Mouse (Mus musculus): ENCODE data around the gene Coro2a. TPM values are rescaled to one million over a fixed set of nuclear protein-coding genes. Genes with fewer than 3 reads are reported as not detected.

Coro2a gene
- polyA plus RNA-seq, 1 experiment from 2014 or later = 14.4 TPM

GRCm38 (mm10) chr4:46526798-46527557 lies 75.0 kb downstream of the Coro2a start:
- Histone ChIP-seq H3K36me3 (no peaks in the 10 kb centered on the region), H3K4me3 (peak overlapping the region; percentile 20), H3K9me3 (no peaks in the 10 kb centered on the region), H3K27ac (replicated peaks) (no peak overlapping the region), H3K4me2 (peak overlapping the region; percentile 49), H3K9ac (no peak overlapping the region), H3K4me1 (replicated peaks) (peaks cover 8% of the 10 kb centered on the region), H3K27me3 (no peaks in the 10 kb centered on the region; the same call in 1 of the 2 replicates)
- 0 out of 2 replicates have a peak, but pooled peaks have one; percentile 40 for ATAC-seq (ENCODE audit: low read depth)
- 38% methylated on average over 17 of the region's 17 CpGs for WGBS

- no peak for ATAC-seq (ENCODE audit: low read depth)
- 89% methylated on average over 3 of the region's 3 CpGs for WGBS
- Histone ChIP-seq H3K36me3 (no peaks in the 10 kb centered on the region), H3K4me1 (replicated peaks) (peaks cover 8% of the 10 kb centered on the region), H3K4me3 (no peak overlapping the region), H3K9ac (no peak overlapping the region), H3K9me3 (no peaks in the 10 kb centered on the region), H3K27ac (replicated peaks) (no peak overlapping the region), H3K4me2 (no peak overlapping the region), H3K27me3 (no peaks in the 10 kb centered on the region; the same call in 1 of the 2 replicates)
Measured at GRCm38 (mm10) chr4:46526226-46526625, 75.8 kb downstream of the Coro2a start.

- WGBS = 90% methylated on average over 4 of the region's 4 CpGs
- no peak overlapping the region for H3K27ac ChIP-seq (replicated peaks)
Measured at GRCm38 (mm10) chr4:46523324-46523723, 78.7 kb downstream of the Coro2a start.

GRCm38 (mm10) chr4:46521457-46521856 lies 80.5 kb downstream of the Coro2a start:
- Histone ChIP-seq H3K27ac (replicated peaks) (no peak overlapping the region), H3K27me3 (no peaks in the 10 kb centered on the region), H3K9ac (no peak overlapping the region), H3K9me3 (no peaks in the 10 kb centered on the region; the same call in 1 of the 2 replicates), H3K36me3 (no peaks in the 10 kb centered on the region), H3K4me2 (no peak overlapping the region), H3K4me1 (replicated peaks) (no peaks in the 10 kb centered on the region), H3K4me3 (no peak overlapping the region)
- no peak for ATAC-seq (ENCODE audit: low read depth)
- 84% methylated on average over 10 of the region's 10 CpGs for WGBS

More at GRCm38 (mm10) chr4:46523324-46523723, 78.7 kb downstream of the Coro2a start:
- H3K4me2 ChIP-seq = no peak overlapping the region
- H3K4me1 ChIP-seq (replicated peaks) = peaks cover 8% of the 10 kb centered on the region
- no peaks in the 10 kb centered on the region for H3K27me3 ChIP-seq
- no peak overlapping the region for H3K4me3 ChIP-seq
- no peak overlapping the region for H3K9ac ChIP-seq
- H3K36me3 ChIP-seq = no peaks in the 10 kb centered on the region
- ATAC-seq (ENCODE audit: low read depth) = no peak
- no peaks in the 10 kb centered on the region; the same call in 1 of the 2 replicates for H3K9me3 ChIP-seq

GRCm38 (mm10) chr4:46520491-46520890 lies 81.5 kb downstream of the Coro2a start:
- H3K9ac ChIP-seq = no peak overlapping the region
- no peaks in the 10 kb centered on the region; the same call in 1 of the 2 replicates for H3K9me3 ChIP-seq
- no peaks in the 10 kb centered on the region for H3K36me3 ChIP-seq
- H3K4me3 ChIP-seq = no peak overlapping the region
- no peak overlapping the region for H3K27ac ChIP-seq (replicated peaks)
- WGBS = 88% methylated on average over 2 of the region's 2 CpGs
- no peak for ATAC-seq (ENCODE audit: low read depth)
- H3K4me2 ChIP-seq = no peak overlapping the region
- H3K27me3 ChIP-seq = no peaks in the 10 kb centered on the region
- no peaks in the 10 kb centered on the region for H3K4me1 ChIP-seq (replicated peaks)

- ATAC-seq (ENCODE audit: low read depth) = peak; percentile 52
Measured at GRCm38 (mm10) chr4:46507736-46508460, 94.1 kb downstream of the Coro2a start.

GRCm38 (mm10) chr4:46506801-46507610 lies 95.0 kb downstream of the Coro2a start:
- Histone ChIP-seq H3K4me2 (peak overlapping the region; percentile 79), H3K36me3 (peaks cover 10% of the 10 kb centered on the region), H3K27ac (replicated peaks) (peak overlapping the region; percentile 84), H3K9me3 (no peaks in the 10 kb centered on the region), H3K4me3 (peak overlapping the region; percentile 66), H3K27me3 (peaks cover 22% of the 10 kb centered on the region), H3K9ac (peak overlapping the region; percentile 82), H3K4me1 (replicated peaks) (peaks cover 21% of the 10 kb centered on the region; the same call in 1 of the 2 replicates)
- under 1% methylated on average over 92 of the region's 94 CpGs for WGBS
- ATAC-seq (ENCODE audit: low read depth) = peak; percentile 98

More at GRCm38 (mm10) chr4:46507736-46508460, 94.1 kb downstream of the Coro2a start:
- 10% methylated on average over 16 of the region's 16 CpGs for WGBS
- no peaks in the 10 kb centered on the region for H3K9me3 ChIP-seq
- peaks cover 21% of the 10 kb centered on the region; the same call in 1 of the 2 replicates for H3K4me1 ChIP-seq (replicated peaks)
- no peak overlapping the region for H3K9ac ChIP-seq
- peak overlapping the region; percentile 79 for H3K4me2 ChIP-seq
- H3K27ac ChIP-seq (replicated peaks) = no peak overlapping the region
- H3K36me3 ChIP-seq = peaks cover under 1% of the 10 kb centered on the region
- peaks cover 22% of the 10 kb centered on the region for H3K27me3 ChIP-seq
- H3K4me3 ChIP-seq = peak overlapping the region; percentile 66; the same call in 1 of the 2 replicates

GRCm38 (mm10) chr4:46505361-46506057 lies 96.5 kb downstream of the Coro2a start:
- 55% methylated on average over 8 of the region's 8 CpGs for WGBS
- ATAC-seq (ENCODE audit: low read depth) = no peak
- H3K9ac ChIP-seq = no peak overlapping the region
- no peak overlapping the region for H3K4me3 ChIP-seq
- no peak overlapping the region for H3K27ac ChIP-seq (replicated peaks)
- H3K27me3 ChIP-seq = peaks cover 22% of the 10 kb centered on the region
- H3K4me1 ChIP-seq (replicated peaks) = peaks cover 21% of the 10 kb centered on the region; the same call in 1 of the 2 replicates
- no peak overlapping the region for H3K4me2 ChIP-seq
- H3K9me3 ChIP-seq = no peaks in the 10 kb centered on the region
- peaks cover 20% of the 10 kb centered on the region for H3K36me3 ChIP-seq

GRCm38 (mm10) chr4:46503881-46504280 lies 98.1 kb downstream of the Coro2a start:
- Histone ChIP-seq H3K27me3 (peaks cover 22% of the 10 kb centered on the region), H3K9me3 (no peaks in the 10 kb centered on the region), H3K36me3 (peaks cover 32% of the 10 kb centered on the region), H3K4me3 (no peak overlapping the region), H3K4me1 (replicated peaks) (peaks cover 21% of the 10 kb centered on the region; the same call in 1 of the 2 replicates), H3K9ac (no peak overlapping the region), H3K4me2 (no peak overlapping the region), H3K27ac (replicated peaks) (no peak overlapping the region)
- 77% methylated on average over 3 of the region's 3 CpGs for whole genome bisulfite sequencing
- ATAC-seq (ENCODE audit: low read depth) = no peak

GRCm38 (mm10) chr4:46502606-46503502 lies 99.1 kb downstream of the Coro2a start:
- Histone ChIP-seq H3K9ac (no peak overlapping the region), H3K27me3 (peaks cover 22% of the 10 kb centered on the region), H3K36me3 (peaks cover 32% of the 10 kb centered on the region), H3K4me2 (no peak overlapping the region), H3K27ac (replicated peaks) (no peak overlapping the region), H3K4me1 (replicated peaks) (peaks cover 21% of the 10 kb centered on the region; the same call in 1 of the 2 replicates), H3K4me3 (no peak overlapping the region), H3K9me3 (no peaks in the 10 kb centered on the region)
- ATAC-seq (ENCODE audit: low read depth) = no peak
- 60% methylated on average over 16 of the region's 16 CpGs for WGBS
